ENCODE assay signal across 8 mouse cellular contexts in the genomic region with DNA sequence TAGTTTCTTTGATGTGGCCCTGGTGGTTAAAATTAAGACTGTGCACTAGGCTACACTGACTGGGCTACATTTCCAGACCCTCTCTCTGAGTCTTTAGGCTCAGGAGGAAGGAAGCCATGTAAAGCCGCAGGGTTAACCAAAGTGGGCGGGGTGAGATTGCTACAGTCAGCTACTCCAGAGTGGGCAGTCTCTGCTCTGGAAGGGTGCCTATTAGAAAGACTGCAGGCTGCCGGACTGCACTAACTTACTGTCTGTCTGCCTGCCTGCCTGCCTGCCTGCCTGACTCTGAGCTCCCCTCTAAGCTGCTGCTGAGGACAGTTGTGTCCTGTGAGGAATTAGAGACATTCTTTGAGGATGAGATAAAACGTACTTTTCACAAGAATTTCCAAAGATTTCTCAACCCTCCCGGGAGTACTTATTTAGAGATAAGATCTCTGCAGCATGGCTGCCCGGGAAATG. TPM values are rescaled to one million over a fixed set of nuclear protein-coding genes. Genes with fewer than 3 reads are reported as not detected.
A peak's percentile ranks its signal among the peaks of the same experiment; 100 is the strongest.
DNase-seq lines count a peak whose midpoint lies in the region; ATAC-seq and TF ChIP-seq lines count a peak whose summit lies in the region.

No protein-coding gene starts in this region.

- peak overlapping the region; percentile 45; the same call in 1 of the 2 replicates for H3K9ac ChIP-seq in heart, adult 2 months (ENCODE audit: low read depth, low read length)
- no peak overlapping the region for H3K9ac ChIP-seq in midbrain, embryonic 14.5 days (replicated peaks; ENCODE audit: low read length)

- peak overlapping the region; percentile 72 for H3K27ac ChIP-seq in heart, adult 2 months
- H3K27ac ChIP-seq in midbrain, embryonic 14.5 days (replicated peaks; ENCODE audit: low read depth, low read length): no peak overlapping the region

- H3K4me1 ChIP-seq in heart, adult 2 months (ENCODE audit: control insufficient read depth, insufficient read depth, low read length): peaks cover 13% of the 10 kb centered on the region
- H3K4me1 ChIP-seq in midbrain, embryonic 14.5 days (ENCODE audit: control insufficient read depth, insufficient read depth, low read length): peaks cover 12% of the 10 kb centered on the region; the same call in 1 of the 2 replicates

- no peak overlapping the region for H3K4me3 ChIP-seq in heart, adult 2 months
- no peak overlapping the region for H3K4me3 ChIP-seq in midbrain, embryonic 14.5 days (replicated peaks; ENCODE audit: low read depth, low read length)

- TF ChIP-seq CTCF in heart, adult 2 months (IDR thresholded peaks at IDR 0.05): 0 out of 2 replicates have a peak, but pooled peaks have one; percentile 9

- peak; percentile 52 for DNase-seq in gastrocnemius, postnatal 14 days
- DNase-seq in gastrocnemius, adult 8-10 months (ENCODE audit: low spot score in 2 of 2): no peak
- DNase-seq in T-cell, adult 2 months (ENCODE audit: low spot score): peak; percentile 54
- DNase-seq in heart, adult 2 months: peak; percentile 42 to 68
- peak; percentile 51 to 67 for DNase-seq in kidney, postnatal 4 days
- no peak for DNase-seq in midbrain, embryonic 14.5 days

- no peaks in the 10 kb centered on the region for H3K9me3 ChIP-seq in midbrain, embryonic 14.5 days (ENCODE audit: control insufficient read depth, low read length)

- no peaks in the 10 kb centered on the region for H3K79me2 ChIP-seq in heart, adult 2 months (replicated peaks; ENCODE audit: control insufficient read depth, insufficient read depth, low read length)

- no peaks in the 10 kb centered on the region for H3K27me3 ChIP-seq in heart, adult 2 months (ENCODE audit: control insufficient read depth, insufficient read depth, low read length)
- H3K27me3 ChIP-seq in midbrain, embryonic 14.5 days (ENCODE audit: control insufficient read depth, insufficient read depth, low read length): no peaks in the 10 kb centered on the region

- intact Hi-C loops in gastrocnemius, postnatal 14 days (cut with DNase I; ENCODE audit: low total_unique reads): no loop called here
- intact Hi-C loops in heart, adult 2 months (cut with DNase I): loop anchor here (5.0 kb wide), 1 partner anchor 74 kb away; a partner anchor contains a TSS

- TF ChIP-seq POLR2A in heart, adult 2 months (IDR thresholded peaks at IDR 0.05; ENCODE audit: insufficient read depth, low read depth, low read length): no peak

- H3K36me3 ChIP-seq in heart, adult 2 months (ENCODE audit: control insufficient read depth, insufficient read depth, low read length): peaks cover 24% of the 10 kb centered on the region
- no peaks in the 10 kb centered on the region for H3K36me3 ChIP-seq in midbrain, embryonic 14.5 days (ENCODE audit: control insufficient read depth, insufficient read depth, low read length)

- TF ChIP-seq EP300 in heart, adult 2 months (IDR thresholded peaks at IDR 0.05; ENCODE audit: insufficient read depth, low read depth, low read length): no peak

- H3K4me2 ChIP-seq in midbrain, embryonic 14.5 days (ENCODE audit: low read length): no peak overlapping the region

- peak; percentile 67 for ATAC-seq in monocyte, adult 5-6 weeks (replicated peaks; ENCODE audit: insufficient number of reproducible peaks, low FRiP score, low TSS enrichment, poor library complexity, severe bottlenecking)
- no peak for ATAC-seq in midbrain, embryonic 14.5 days (ENCODE audit: low FRiP score, low TSS enrichment)
- no peak for ATAC-seq in frontal cortex, adult (ENCODE audit: low TSS enrichment)

- WGBS in heart, adult 2 months: 11% methylated on average over 6 of the region's 6 CpGs
- 40% methylated on average over 6 of the region's 6 CpGs for WGBS in midbrain, embryonic 14.5 days

RNA-seq across cellular contexts. Expression of a gene that starts 30.5 kb away (rescaled TPM):
- 10 to 100 TPM; 10.4 to 10.6 TPM for total RNA-seq in gastrocnemius, postnatal 14 days (2021)
- 1 to 10 TPM; 3.1 to 4.9 (median 3.5) TPM for total RNA-seq in gastrocnemius, adult 8-10 months (2022)
- 10 to 100 TPM; 17.4 to 17.9 TPM for total RNA-seq in heart, adult 2 months (2021)
- 21.6 and 27.9 TPM in 2 replicates for polyA plus RNA-seq in heart, adult 2 months (2012; rRNA removed)
- 56.2 to 67.9 TPM (median 57.5 TPM) in 3 replicates for total RNA-seq in monocyte, adult 5-6 weeks (2017)
- polyA plus RNA-seq in midbrain, embryonic 14.5 days (2014; fragmentation: Nextera tagmentation; extraction: Ambion mirVana): 70.9 and 74.5 TPM in 2 replicates

Comparison
In these comparisons a context has a peak if more than half of its experiments do, and no peak if none do; other contexts are left out.
1. DNase-seq: peak in gastrocnemius, postnatal 14 days (single experiment), T-cell, adult 2 months (single experiment), heart, adult 2 months (2 of 2) and kidney, postnatal 4 days (2 of 2); none in gastrocnemius, adult 8-10 months (0 of 2) and midbrain, embryonic 14.5 days (single experiment).